Mouse (Mus musculus) bone marrow macrophage, adult 2 months (primary cell): ENCODE measurements around the gene Grifin.

Experiments used
- CTCF ChIP-seq: IDR thresholded peaks from 2 replicates; pipeline ENCODE4 v1.5.1; 2012; ENCODE audit warnings: low read depth, mild to moderate bottlenecking, low read length, moderate library complexity
- POLR2A ChIP-seq: IDR thresholded peaks from 2 replicates; pipeline ENCODE4 v1.6.1; 2012; ENCODE audit warnings: mild to moderate bottlenecking, low read depth, low read length, borderline replicate concordance

- TF ChIP-seq CTCF: no peak
- no peak for TF ChIP-seq POLR2A
These were observed 19.2 kb downstream of the Grifin start for GRCm38 (mm10) chr5:140545651-140546050.
